Mouse (Mus musculus): ENCODE results near the gene Robo2.

GRCm38 (mm10) chr16:73939423-73940210 is 472.0 kb downstream of the Robo2 start:
- no peak for TF ChIP-seq POLR2A (IDR thresholded peaks at IDR 0.05; ENCODE audit: borderline replicate concordance, extremely low read depth, insufficient read depth, insufficient read length, poor library complexity, severe bottlenecking)
- TF ChIP-seq CTCF (IDR thresholded peaks at IDR 0.05; ENCODE audit: borderline replicate concordance, extremely low read depth, insufficient read depth, insufficient read length): no peak

Measured in brain, embryonic 14.5 days (tissue).